Mouse (Mus musculus) megakaryocyte, embryonic 14.5 days (primary cell): ENCODE measurements around the gene Bloc1s3.

Source experiments
- FLI1 ChIP-seq: IDR thresholded peaks from 2 replicates; pipeline ENCODE4 v1.6.1; 2012; ENCODE audit warnings: low read length, inconsistent platforms, mixed read lengths
- GATA1 ChIP-seq: IDR thresholded peaks from 3 replicates; pipeline ENCODE4 v1.6.1; 2012; ENCODE audit warnings: mixed read lengths, low read length, inconsistent platforms, borderline replicate concordance

DNA sequence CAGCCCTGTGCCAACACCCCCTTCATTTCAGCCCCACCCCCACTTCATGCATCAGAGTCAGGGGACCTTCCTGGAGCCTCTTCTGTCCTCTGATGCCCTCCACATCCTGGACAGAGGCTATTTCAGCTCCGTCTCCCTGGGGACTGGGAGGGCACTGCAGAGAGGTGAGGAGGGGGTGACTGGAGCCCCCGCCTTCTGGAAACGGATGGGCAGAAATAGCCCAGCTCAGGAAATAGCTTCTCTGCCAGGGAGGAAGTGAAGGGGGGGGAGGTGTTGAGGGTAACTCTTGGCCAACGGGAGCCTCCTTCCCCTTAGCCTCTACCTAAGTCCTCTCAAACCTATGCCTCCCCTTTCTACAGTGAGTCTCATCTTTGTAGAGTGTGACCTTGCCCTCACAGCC is 35.8 kb downstream of the Bloc1s3 start:
- TF ChIP-seq GATA1 (no peak), FLI1 (no peak)
